Mouse (Mus musculus): ENCODE measurements at regions not wholly inside any gene's neighbourhood (a gene's known extent, or its start where the extent isn't known, plus 50 kb on each side); places are given as distances from the start of the nearest gene placed in this dataset.

GRCm38 (mm10) chr14:76263682-76264081, 151.1 kb upstream of the Tsc22d1 start:
- no peak overlapping the region for H3K4me3 ChIP-seq (ENCODE audit: insufficient read depth, low read depth, low read length)
- no peak overlapping the region for H3K27ac ChIP-seq (replicated peaks; ENCODE audit: insufficient read depth, low read depth, low read length)
- H3K27me3 ChIP-seq (ENCODE audit: control insufficient read depth, insufficient read depth, low read length) = no peaks in the 10 kb centered on the region
- no peaks in the 10 kb centered on the region for H3K4me1 ChIP-seq (ENCODE audit: control insufficient read depth, insufficient read depth, low read length)
- no peak for DNase-seq (ENCODE audit: extremely low read depth, low read depth, low spot score)
- no peaks in the 10 kb centered on the region for H3K36me3 ChIP-seq (ENCODE audit: control insufficient read depth, insufficient read depth, low read length)
- no peak overlapping the region for H3K9ac ChIP-seq (ENCODE audit: low read depth, low read length)
- H3K79me2 ChIP-seq (ENCODE audit: control insufficient read depth, insufficient read depth, low read length) = no peaks in the 10 kb centered on the region
- 82% methylated on average over 5 of the region's 5 CpGs for WGBS
- TF ChIP-seq POLR2A (IDR thresholded peaks at IDR 0.05; ENCODE audit: extremely low read depth, insufficient read depth, low read length) (no peak), CTCF (IDR thresholded peaks at IDR 0.05; ENCODE audit: low read depth, low read length) (no peak)

GRCm38 (mm10) chr14:76265819-76266218, 148.9 kb upstream of the Tsc22d1 start:
- no peak for DNase-seq (ENCODE audit: extremely low read depth, low read depth, low spot score)
- Histone ChIP-seq H3K27me3 (ENCODE audit: control insufficient read depth, insufficient read depth, low read length) (no peaks in the 10 kb centered on the region; the same call in 1 of the 2 replicates), H3K4me3 (ENCODE audit: insufficient read depth, low read depth, low read length) (no peak overlapping the region), H3K27ac (replicated peaks; ENCODE audit: insufficient read depth, low read depth, low read length) (no peak overlapping the region), H3K9ac (ENCODE audit: low read depth, low read length) (no peak overlapping the region), H3K4me1 (ENCODE audit: control insufficient read depth, insufficient read depth, low read length) (no peaks in the 10 kb centered on the region), H3K36me3 (ENCODE audit: control insufficient read depth, insufficient read depth, low read length) (no peaks in the 10 kb centered on the region), H3K79me2 (ENCODE audit: control insufficient read depth, insufficient read depth, low read length) (no peaks in the 10 kb centered on the region)
- TF ChIP-seq POLR2A (IDR thresholded peaks at IDR 0.05; ENCODE audit: extremely low read depth, insufficient read depth, low read length) = no peak
- TF ChIP-seq CTCF (IDR thresholded peaks at IDR 0.05; ENCODE audit: low read depth, low read length) = no peak
- 90% methylated on average over 5 of the region's 5 CpGs for WGBS

- Histone ChIP-seq H3K4me3 (ENCODE audit: insufficient read depth, low read depth, low read length) (no peak overlapping the region), H3K79me2 (ENCODE audit: control insufficient read depth, insufficient read depth, low read length) (no peaks in the 10 kb centered on the region), H3K27me3 (ENCODE audit: control insufficient read depth, insufficient read depth, low read length) (no peaks in the 10 kb centered on the region; the same call in 1 of the 2 replicates), H3K27ac (replicated peaks; ENCODE audit: insufficient read depth, low read depth, low read length) (no peak overlapping the region), H3K9ac (ENCODE audit: low read depth, low read length) (no peak overlapping the region), H3K4me1 (ENCODE audit: control insufficient read depth, insufficient read depth, low read length) (no peaks in the 10 kb centered on the region), H3K36me3 (ENCODE audit: control insufficient read depth, insufficient read depth, low read length) (no peaks in the 10 kb centered on the region)
- TF ChIP-seq POLR2A (IDR thresholded peaks at IDR 0.05; ENCODE audit: extremely low read depth, insufficient read depth, low read length) (no peak), CTCF (IDR thresholded peaks at IDR 0.05; ENCODE audit: low read depth, low read length) (peak; percentile 8; the same call in 1 of the 2 replicates)
- no peak for DNase-seq (ENCODE audit: extremely low read depth, low read depth, low spot score)
- 82% methylated on average over 4 of the region's 4 CpGs for WGBS
Observed at GRCm38 (mm10) chr14:76266249-76266648, 148.5 kb upstream of the Tsc22d1 start.

- TF ChIP-seq CTCF (IDR thresholded peaks at IDR 0.05; ENCODE audit: low read depth, low read length) = no peak
- no peak for TF ChIP-seq POLR2A (IDR thresholded peaks at IDR 0.05; ENCODE audit: extremely low read depth, insufficient read depth, low read length)
- H3K27ac ChIP-seq (replicated peaks; ENCODE audit: insufficient read depth, low read depth, low read length) = no peak overlapping the region
- DNase-seq (ENCODE audit: extremely low read depth, low read depth, low spot score) = no peak
- WGBS = 67% methylated on average over 4 of the region's 4 CpGs
- H3K9ac ChIP-seq (ENCODE audit: low read depth, low read length) = no peak overlapping the region
- H3K79me2 ChIP-seq (ENCODE audit: control insufficient read depth, insufficient read depth, low read length) = no peaks in the 10 kb centered on the region
- H3K27me3 ChIP-seq (ENCODE audit: control insufficient read depth, insufficient read depth, low read length) = no peaks in the 10 kb centered on the region; the same call in 1 of the 2 replicates
- H3K36me3 ChIP-seq (ENCODE audit: control insufficient read depth, insufficient read depth, low read length) = no peaks in the 10 kb centered on the region
- no peak overlapping the region for H3K4me3 ChIP-seq (ENCODE audit: insufficient read depth, low read depth, low read length)
- H3K4me1 ChIP-seq (ENCODE audit: control insufficient read depth, insufficient read depth, low read length) = no peaks in the 10 kb centered on the region
Observed at GRCm38 (mm10) chr14:76267091-76267490, 147.7 kb upstream of the Tsc22d1 start.

GRCm38 (mm10) chr14:76271190-76271589, 143.6 kb upstream of the Tsc22d1 start:
- H3K4me3 ChIP-seq (ENCODE audit: insufficient read depth, low read depth, low read length) = no peak overlapping the region
- no peaks in the 10 kb centered on the region for H3K36me3 ChIP-seq (ENCODE audit: control insufficient read depth, insufficient read depth, low read length)
- no peak overlapping the region for H3K9ac ChIP-seq (ENCODE audit: low read depth, low read length)
- DNase-seq (ENCODE audit: extremely low read depth, low read depth, low spot score) = no peak
- H3K27ac ChIP-seq (replicated peaks; ENCODE audit: insufficient read depth, low read depth, low read length) = no peak overlapping the region
- H3K4me1 ChIP-seq (ENCODE audit: control insufficient read depth, insufficient read depth, low read length) = no peaks in the 10 kb centered on the region
- no peaks in the 10 kb centered on the region; the same call in 1 of the 2 replicates for H3K27me3 ChIP-seq (ENCODE audit: control insufficient read depth, insufficient read depth, low read length)
- 87% methylated on average over 11 of the region's 11 CpGs for WGBS
- TF ChIP-seq CTCF (IDR thresholded peaks at IDR 0.05; ENCODE audit: low read depth, low read length) = no peak
- no peak for TF ChIP-seq POLR2A (IDR thresholded peaks at IDR 0.05; ENCODE audit: extremely low read depth, insufficient read depth, low read length)
- H3K79me2 ChIP-seq (ENCODE audit: control insufficient read depth, insufficient read depth, low read length) = no peaks in the 10 kb centered on the region

- no peak for DNase-seq (ENCODE audit: extremely low read depth, low read depth, low spot score)
- Histone ChIP-seq H3K4me3 (ENCODE audit: insufficient read depth, low read depth, low read length) (no peak overlapping the region), H3K27me3 (ENCODE audit: control insufficient read depth, insufficient read depth, low read length) (no peaks in the 10 kb centered on the region; the same call in 1 of the 2 replicates), H3K79me2 (ENCODE audit: control insufficient read depth, insufficient read depth, low read length) (no peaks in the 10 kb centered on the region), H3K27ac (replicated peaks; ENCODE audit: insufficient read depth, low read depth, low read length) (no peak overlapping the region), H3K9ac (ENCODE audit: low read depth, low read length) (no peak overlapping the region), H3K4me1 (ENCODE audit: control insufficient read depth, insufficient read depth, low read length) (no peaks in the 10 kb centered on the region), H3K36me3 (ENCODE audit: control insufficient read depth, insufficient read depth, low read length) (no peaks in the 10 kb centered on the region)
- 72% methylated on average over 4 of the region's 4 CpGs for WGBS
- no peak for TF ChIP-seq POLR2A (IDR thresholded peaks at IDR 0.05; ENCODE audit: extremely low read depth, insufficient read depth, low read length)
Observed at GRCm38 (mm10) chr14:76272840-76273239, 141.9 kb upstream of the Tsc22d1 start.

Measured in liver, adult 2 months (tissue).